Mouse (Mus musculus): Measurements from ENCODE around the gene Hist1h4c. TPM values are rescaled to one million over a fixed set of nuclear protein-coding genes. Genes with fewer than 3 reads are reported as not detected.

The Hist1h4c gene
- 3.9 TPM for polyA plus RNA-seq (2014; fragmentation: Illumina TruSeq; extraction: RNeasy Lipid Tissue Mini Kit (QIAGEN cat#74804); ENCODE audit: low read depth, low replicate concordance)

DNA sequence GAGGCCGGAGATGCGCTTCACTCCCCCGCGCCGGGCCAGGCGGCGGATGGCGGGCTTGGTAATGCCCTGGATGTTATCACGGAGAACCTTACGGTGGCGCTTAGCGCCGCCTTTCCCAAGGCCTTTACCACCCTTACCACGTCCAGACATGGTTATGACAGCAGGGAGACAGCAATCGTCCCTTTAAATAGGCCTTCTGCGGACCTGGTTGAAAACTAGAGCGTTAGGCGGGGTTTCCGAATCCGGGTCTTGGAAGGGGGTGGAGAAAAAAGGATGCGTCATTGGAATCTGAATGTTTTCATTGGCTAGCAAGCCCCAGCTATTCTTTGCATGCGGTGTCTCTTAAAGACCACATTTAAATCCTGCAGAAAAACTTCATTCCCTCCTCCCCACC is at the start of gene Hist1h4c:
Hist1h4c (minus strand) TSS at position 155 of the 394 bp plus-strand sequence.

DNA sequence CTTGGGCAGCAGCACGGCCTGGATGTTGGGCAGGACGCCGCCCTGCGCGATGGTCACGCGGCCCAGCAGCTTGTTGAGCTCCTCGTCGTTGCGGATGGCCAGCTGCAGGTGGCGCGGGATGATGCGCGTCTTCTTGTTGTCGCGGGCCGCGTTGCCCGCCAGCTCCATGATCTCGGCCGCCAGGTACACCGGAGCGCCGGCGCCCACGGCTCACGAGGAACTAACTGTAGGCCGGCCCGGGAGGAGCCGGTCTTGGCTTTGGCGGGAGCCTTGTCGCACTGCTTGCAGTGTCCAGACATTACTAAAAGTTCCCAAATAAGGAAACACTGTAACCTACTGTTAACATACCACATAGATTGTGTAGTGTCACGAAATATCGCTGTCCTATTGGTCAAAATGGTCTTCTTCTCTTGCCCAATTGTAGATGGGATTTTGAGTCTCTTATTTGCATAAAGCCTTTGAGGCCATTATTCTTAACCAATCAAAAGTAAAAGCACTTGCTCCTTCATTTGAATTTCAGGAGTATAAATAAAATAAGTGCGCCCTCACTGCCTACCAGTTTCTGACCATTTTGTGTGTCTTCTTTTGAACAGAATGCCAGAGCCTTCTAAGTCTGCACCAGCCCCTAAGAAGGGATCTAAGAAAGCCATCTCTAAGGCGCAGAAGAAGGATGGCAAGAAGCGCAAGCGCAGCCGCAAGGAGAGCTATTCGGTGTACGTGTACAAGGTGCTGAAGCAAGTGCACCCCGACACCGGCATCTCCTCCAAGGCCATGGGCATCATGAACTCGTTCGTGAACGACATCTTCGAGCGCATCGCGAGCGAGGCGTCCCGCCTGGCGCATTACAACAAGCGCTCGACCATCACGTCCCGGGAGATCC is 48.2 kb upstream of the Hist1h4c start, which contains the start of gene Hist1h2bb:
Hist1h2bb (plus strand) TSS at position 534 of the 880 bp plus-strand sequence.

DNA sequence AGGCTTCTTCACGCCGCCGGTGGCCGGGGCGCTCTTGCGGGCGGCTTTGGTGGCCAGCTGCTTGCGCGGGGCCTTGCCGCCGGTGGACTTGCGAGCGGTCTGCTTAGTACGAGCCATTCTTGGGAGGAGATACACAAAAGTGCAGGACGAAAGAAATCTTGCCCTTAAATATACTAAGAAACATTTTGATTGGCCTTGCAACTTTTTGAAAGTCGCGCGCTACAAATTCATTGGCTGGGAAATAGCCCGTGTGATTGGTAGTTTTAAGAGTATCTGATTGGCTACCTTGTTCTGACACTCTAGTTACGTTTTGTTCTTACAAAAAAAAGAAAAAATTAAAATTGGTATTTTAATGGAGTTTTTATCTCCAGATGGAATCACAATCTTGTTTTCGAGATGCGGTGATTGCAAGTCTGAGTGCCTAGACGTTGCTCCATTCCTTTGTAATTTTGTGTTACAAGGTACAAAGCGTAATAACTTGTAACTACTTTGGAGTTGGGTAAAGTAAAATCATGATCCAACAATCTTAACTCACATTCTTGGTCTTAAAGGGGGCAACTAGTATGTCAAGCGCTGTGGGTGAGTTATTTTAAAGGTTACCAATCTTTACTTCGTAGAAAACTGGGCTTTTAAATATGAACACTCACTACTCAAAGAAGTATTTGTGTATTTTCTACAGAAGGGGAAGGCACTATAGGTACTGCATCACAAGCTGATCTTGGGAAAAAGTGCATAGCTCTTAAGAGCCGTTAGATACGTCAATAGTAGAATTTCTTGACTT is 47.3 kb upstream of the Hist1h4c start, which contains the start of gene Hist1h3c:
Hist1h3c (minus strand) TSS at position 222 of the 781 bp plus-strand sequence.

DNA sequence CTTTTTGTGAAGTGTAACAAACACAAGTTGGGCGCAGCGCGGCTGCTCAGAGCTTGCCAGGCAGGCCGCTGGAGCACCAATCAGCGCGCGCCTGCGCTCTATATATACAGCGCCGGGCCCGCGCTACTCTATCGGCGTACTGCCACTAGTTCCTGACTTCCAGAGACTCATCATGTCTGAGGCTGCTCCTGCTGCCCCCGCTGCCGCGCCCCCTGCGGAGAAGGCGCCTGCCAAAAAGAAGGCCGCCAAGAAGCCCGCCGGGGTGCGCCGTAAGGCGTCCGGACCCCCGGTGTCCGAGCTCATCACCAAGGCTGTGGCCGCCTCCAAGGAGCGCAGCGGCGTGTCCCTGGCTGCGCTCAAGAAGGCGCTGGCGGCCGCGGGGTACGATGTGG is 40.4 kb upstream of the Hist1h4c start, which contains the start of gene Hist1h1c:
Hist1h1c (plus strand) TSS at position 132 of the 392 bp plus-strand sequence.

DNA sequence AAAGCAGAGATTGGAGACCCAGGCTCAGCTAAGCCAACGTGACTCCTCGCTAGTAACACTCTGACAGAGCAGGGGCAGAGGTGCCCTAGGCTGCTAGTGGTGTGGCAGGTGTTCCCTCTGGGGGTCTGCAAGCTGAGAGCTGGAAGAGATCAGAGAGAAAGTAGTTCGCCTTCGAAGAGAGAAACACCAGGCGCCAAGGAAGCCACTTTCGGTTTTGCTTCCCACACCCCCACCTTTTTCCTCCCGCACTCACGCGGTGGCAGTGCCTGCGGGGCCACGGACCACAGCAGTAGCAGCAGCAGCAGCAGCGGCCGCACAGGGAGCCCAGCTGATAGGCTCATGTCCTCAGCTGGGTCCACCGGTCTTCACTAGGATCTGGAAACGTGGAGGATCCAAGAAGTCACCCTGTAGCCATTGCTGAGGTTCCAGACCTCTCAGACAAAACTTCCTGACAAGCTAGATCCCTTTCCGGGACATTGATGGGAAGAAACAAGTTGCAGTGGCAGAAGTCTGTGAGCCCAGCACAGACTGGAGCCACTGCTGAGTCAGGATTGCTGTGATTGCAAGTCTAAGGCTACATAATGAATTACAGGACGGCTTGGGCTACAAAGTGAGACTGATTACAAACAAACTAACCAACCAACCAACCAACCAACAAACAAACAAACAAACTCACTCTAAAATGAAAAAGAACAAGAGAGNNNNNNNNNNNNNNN is 12.3 kb upstream of the Hist1h4c start, which contains the start of gene Hfe:
Hfe (minus strand) TSS at position 481 of the 716 bp plus-strand sequence.

DNA sequence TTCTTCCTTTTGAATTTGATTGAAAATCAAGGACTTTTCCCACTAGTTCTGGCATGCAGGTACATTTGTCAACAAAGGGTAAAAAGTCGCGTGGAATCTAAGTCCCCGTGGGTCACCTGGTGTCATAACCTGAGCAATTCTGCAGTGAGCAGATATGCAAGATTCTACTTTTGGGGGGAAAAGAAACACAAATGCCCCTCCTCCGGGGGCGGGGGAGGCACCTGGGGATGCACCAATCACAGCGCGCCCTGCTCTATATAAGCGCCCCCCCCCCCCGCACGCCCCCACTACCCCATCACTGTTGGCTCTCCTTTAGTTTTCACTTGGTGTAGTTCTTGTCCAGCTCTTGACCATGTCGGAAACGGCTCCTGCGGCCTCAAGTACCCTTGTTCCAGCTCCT is 2.7 kb downstream of the Hist1h4c start, which contains the start of gene Hist1h1t:
Hist1h1t (plus strand) TSS at position 301 of the 400 bp plus-strand sequence.

DNA sequence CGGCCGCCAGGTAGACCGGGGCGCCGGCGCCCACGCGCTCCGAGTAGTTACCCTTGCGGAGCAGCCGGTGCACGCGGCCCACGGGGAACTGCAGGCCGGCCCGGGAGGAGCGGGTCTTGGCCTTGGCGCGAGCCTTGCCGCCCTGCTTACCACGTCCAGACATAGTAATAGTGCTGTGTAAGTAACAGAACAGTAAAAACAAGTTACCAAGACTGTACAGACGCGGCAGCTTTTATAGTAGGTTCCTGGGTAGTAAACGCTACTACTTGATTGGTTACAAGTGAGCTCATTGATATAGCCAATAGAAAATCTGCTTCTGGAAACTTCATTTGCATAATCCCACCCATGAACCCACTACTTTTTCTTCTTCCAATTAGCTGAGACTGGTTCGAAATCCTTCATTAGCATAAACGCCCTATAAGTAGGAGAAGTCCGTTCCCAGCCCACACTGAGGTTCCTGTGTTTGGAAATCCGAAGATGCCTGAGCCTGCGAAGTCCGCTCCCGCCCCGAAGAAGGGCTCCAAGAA is 14.4 kb downstream of the Hist1h4c start, which contains the start of the genes Hist1h2ac and Hist1h2bc:
Hist1h2ac (minus strand) TSS at position 194 of the 527 bp plus-strand sequence.
Hist1h2bc (plus strand) TSS at position 445 of the 527 bp plus-strand sequence.

Other genes with a start within 250 kb of the Hist1h4c start
- gene Btn1a1, start 232.6 kb downstream of the Hist1h4c start, polyA plus RNA-seq (2014; fragmentation: Illumina TruSeq; extraction: RNeasy Lipid Tissue Mini Kit (QIAGEN cat#74804); ENCODE audit: low read depth, low replicate concordance) = 0.35 TPM
- 0.25 TPM for gene Btn2a2, start 209.6 kb downstream of the Hist1h4c start, polyA plus RNA-seq (2014; fragmentation: Illumina TruSeq; extraction: RNeasy Lipid Tissue Mini Kit (QIAGEN cat#74804); ENCODE audit: low read depth, low replicate concordance)
- gene Hist1h4h, start 167.4 kb downstream of the Hist1h4c start, polyA plus RNA-seq (2014; fragmentation: Illumina TruSeq; extraction: RNeasy Lipid Tissue Mini Kit (QIAGEN cat#74804); ENCODE audit: low read depth, low replicate concordance) = not detected
- not detected for gene Hist1h2af, start 164.5 kb downstream of the Hist1h4c start, polyA plus RNA-seq (2014; fragmentation: Illumina TruSeq; extraction: RNeasy Lipid Tissue Mini Kit (QIAGEN cat#74804); ENCODE audit: low read depth, low replicate concordance)
- not detected for gene Hist1h3g, start 163.0 kb downstream of the Hist1h4c start, polyA plus RNA-seq (2014; fragmentation: Illumina TruSeq; extraction: RNeasy Lipid Tissue Mini Kit (QIAGEN cat#74804); ENCODE audit: low read depth, low replicate concordance)
- not detected for gene Hist1h2bh, start 155.1 kb downstream of the Hist1h4c start, polyA plus RNA-seq (2014; fragmentation: Illumina TruSeq; extraction: RNeasy Lipid Tissue Mini Kit (QIAGEN cat#74804); ENCODE audit: low read depth, low replicate concordance)
- not detected for gene Hist1h3f, start 154.4 kb downstream of the Hist1h4c start, polyA plus RNA-seq (2014; fragmentation: Illumina TruSeq; extraction: RNeasy Lipid Tissue Mini Kit (QIAGEN cat#74804); ENCODE audit: low read depth, low replicate concordance)
- not detected for gene Hist1h4f, start 146.8 kb downstream of the Hist1h4c start, polyA plus RNA-seq (2014; fragmentation: Illumina TruSeq; extraction: RNeasy Lipid Tissue Mini Kit (QIAGEN cat#74804); ENCODE audit: low read depth, low replicate concordance)
- gene Hist1h1d, start 145.2 kb downstream of the Hist1h4c start, polyA plus RNA-seq (2014; fragmentation: Illumina TruSeq; extraction: RNeasy Lipid Tissue Mini Kit (QIAGEN cat#74804); ENCODE audit: low read depth, low replicate concordance) = 0.11 TPM
- not detected for gene Hist1h3e, start 136.1 kb downstream of the Hist1h4c start, polyA plus RNA-seq (2014; fragmentation: Illumina TruSeq; extraction: RNeasy Lipid Tissue Mini Kit (QIAGEN cat#74804); ENCODE audit: low read depth, low replicate concordance)
- gene Hist1h2ae, start 127.2 kb downstream of the Hist1h4c start, polyA plus RNA-seq (2014; fragmentation: Illumina TruSeq; extraction: RNeasy Lipid Tissue Mini Kit (QIAGEN cat#74804); ENCODE audit: low read depth, low replicate concordance) = not detected
- not detected for gene Hist1h2bg, start 127.1 kb downstream of the Hist1h4c start, polyA plus RNA-seq (2014; fragmentation: Illumina TruSeq; extraction: RNeasy Lipid Tissue Mini Kit (QIAGEN cat#74804); ENCODE audit: low read depth, low replicate concordance)
- gene Hist1h2bf, start 124.3 kb downstream of the Hist1h4c start, polyA plus RNA-seq (2014; fragmentation: Illumina TruSeq; extraction: RNeasy Lipid Tissue Mini Kit (QIAGEN cat#74804); ENCODE audit: low read depth, low replicate concordance) = not detected
- gene Hist1h2ad, start 124.1 kb downstream of the Hist1h4c start, polyA plus RNA-seq (2014; fragmentation: Illumina TruSeq; extraction: RNeasy Lipid Tissue Mini Kit (QIAGEN cat#74804); ENCODE audit: low read depth, low replicate concordance) = not detected
- not detected for gene Hist1h3d, start 122.7 kb downstream of the Hist1h4c start, polyA plus RNA-seq (2014; fragmentation: Illumina TruSeq; extraction: RNeasy Lipid Tissue Mini Kit (QIAGEN cat#74804); ENCODE audit: low read depth, low replicate concordance)
- gene Hist1h4d, start 116.9 kb downstream of the Hist1h4c start, polyA plus RNA-seq (2014; fragmentation: Illumina TruSeq; extraction: RNeasy Lipid Tissue Mini Kit (QIAGEN cat#74804); ENCODE audit: low read depth, low replicate concordance) = not detected
- 0.91 TPM for gene Hist1h2be, start 77.3 kb downstream of the Hist1h4c start, polyA plus RNA-seq (2014; fragmentation: Illumina TruSeq; extraction: RNeasy Lipid Tissue Mini Kit (QIAGEN cat#74804); ENCODE audit: low read depth, low replicate concordance)
- 0.24 TPM for gene Hist1h1e, start 75.9 kb downstream of the Hist1h4c start, polyA plus RNA-seq (2014; fragmentation: Illumina TruSeq; extraction: RNeasy Lipid Tissue Mini Kit (QIAGEN cat#74804); ENCODE audit: low read depth, low replicate concordance)
- gene Hist1h2ac, start 14.5 kb downstream of the Hist1h4c start, polyA plus RNA-seq (2014; fragmentation: Illumina TruSeq; extraction: RNeasy Lipid Tissue Mini Kit (QIAGEN cat#74804); ENCODE audit: low read depth, low replicate concordance) = 0.28 TPM
- 16.4 TPM for gene Hist1h2bc, start 14.3 kb downstream of the Hist1h4c start, polyA plus RNA-seq (2014; fragmentation: Illumina TruSeq; extraction: RNeasy Lipid Tissue Mini Kit (QIAGEN cat#74804); ENCODE audit: low read depth, low replicate concordance)
- 0.91 TPM for gene Hist1h1t, start 2.6 kb downstream of the Hist1h4c start, polyA plus RNA-seq (2014; fragmentation: Illumina TruSeq; extraction: RNeasy Lipid Tissue Mini Kit (QIAGEN cat#74804); ENCODE audit: low read depth, low replicate concordance)
- 13.3 TPM for gene Hfe, start 12.4 kb upstream of the Hist1h4c start, polyA plus RNA-seq (2014; fragmentation: Illumina TruSeq; extraction: RNeasy Lipid Tissue Mini Kit (QIAGEN cat#74804); ENCODE audit: low read depth, low replicate concordance)
- 1.8 TPM for gene Hist1h1c, start 40.4 kb upstream of the Hist1h4c start, polyA plus RNA-seq (2014; fragmentation: Illumina TruSeq; extraction: RNeasy Lipid Tissue Mini Kit (QIAGEN cat#74804); ENCODE audit: low read depth, low replicate concordance)
- gene Hist1h3c, start 47.1 kb upstream of the Hist1h4c start, polyA plus RNA-seq (2014; fragmentation: Illumina TruSeq; extraction: RNeasy Lipid Tissue Mini Kit (QIAGEN cat#74804); ENCODE audit: low read depth, low replicate concordance) = not detected
- gene Hist1h2bb, start 48.3 kb upstream of the Hist1h4c start, polyA plus RNA-seq (2014; fragmentation: Illumina TruSeq; extraction: RNeasy Lipid Tissue Mini Kit (QIAGEN cat#74804); ENCODE audit: low read depth, low replicate concordance) = not detected
- not detected for gene Hist1h2ab, start 52.7 kb upstream of the Hist1h4c start, polyA plus RNA-seq (2014; fragmentation: Illumina TruSeq; extraction: RNeasy Lipid Tissue Mini Kit (QIAGEN cat#74804); ENCODE audit: low read depth, low replicate concordance)
- gene Hist1h3b, start 53.8 kb upstream of the Hist1h4c start, polyA plus RNA-seq (2014; fragmentation: Illumina TruSeq; extraction: RNeasy Lipid Tissue Mini Kit (QIAGEN cat#74804); ENCODE audit: low read depth, low replicate concordance) = not detected
- gene Hist1h4b, start 58.6 kb upstream of the Hist1h4c start, polyA plus RNA-seq (2014; fragmentation: Illumina TruSeq; extraction: RNeasy Lipid Tissue Mini Kit (QIAGEN cat#74804); ENCODE audit: low read depth, low replicate concordance) = not detected
- gene Hist1h4a, start 62.8 kb upstream of the Hist1h4c start, polyA plus RNA-seq (2014; fragmentation: Illumina TruSeq; extraction: RNeasy Lipid Tissue Mini Kit (QIAGEN cat#74804); ENCODE audit: low read depth, low replicate concordance) = 3.1 TPM
- gene Hist1h3a, start 63.9 kb upstream of the Hist1h4c start, polyA plus RNA-seq (2014; fragmentation: Illumina TruSeq; extraction: RNeasy Lipid Tissue Mini Kit (QIAGEN cat#74804); ENCODE audit: low read depth, low replicate concordance) = not detected
- gene Hist1h1a, start 65.2 kb upstream of the Hist1h4c start, polyA plus RNA-seq (2014; fragmentation: Illumina TruSeq; extraction: RNeasy Lipid Tissue Mini Kit (QIAGEN cat#74804); ENCODE audit: low read depth, low replicate concordance) = not detected
- gene Trim38, start 71.5 kb upstream of the Hist1h4c start, polyA plus RNA-seq (2014; fragmentation: Illumina TruSeq; extraction: RNeasy Lipid Tissue Mini Kit (QIAGEN cat#74804); ENCODE audit: low read depth, low replicate concordance) = 4.5 TPM
- gene Slc17a2, start 108.5 kb upstream of the Hist1h4c start, polyA plus RNA-seq (2014; fragmentation: Illumina TruSeq; extraction: RNeasy Lipid Tissue Mini Kit (QIAGEN cat#74804); ENCODE audit: low read depth, low replicate concordance) = 0.25 TPM
- 0.57 TPM for gene Slc17a3, start 141.0 kb upstream of the Hist1h4c start, polyA plus RNA-seq (2014; fragmentation: Illumina TruSeq; extraction: RNeasy Lipid Tissue Mini Kit (QIAGEN cat#74804); ENCODE audit: low read depth, low replicate concordance)
- gene Slc17a1, start 169.3 kb upstream of the Hist1h4c start, polyA plus RNA-seq (2014; fragmentation: Illumina TruSeq; extraction: RNeasy Lipid Tissue Mini Kit (QIAGEN cat#74804); ENCODE audit: low read depth, low replicate concordance) = 0.53 TPM
- gene Slc17a4, start 216.6 kb upstream of the Hist1h4c start, polyA plus RNA-seq (2014; fragmentation: Illumina TruSeq; extraction: RNeasy Lipid Tissue Mini Kit (QIAGEN cat#74804); ENCODE audit: low read depth, low replicate concordance) = not detected
- not detected for gene Hist1h2ba, start 235.7 kb upstream of the Hist1h4c start, polyA plus RNA-seq (2014; fragmentation: Illumina TruSeq; extraction: RNeasy Lipid Tissue Mini Kit (QIAGEN cat#74804); ENCODE audit: low read depth, low replicate concordance)
- not detected for gene Hist1h2aa, start 236.0 kb upstream of the Hist1h4c start, polyA plus RNA-seq (2014; fragmentation: Illumina TruSeq; extraction: RNeasy Lipid Tissue Mini Kit (QIAGEN cat#74804); ENCODE audit: low read depth, low replicate concordance)